Mouse (Mus musculus) intestine, postnatal 0 days (tissue): ENCODE measurements around the gene Col1a2. TPM values are rescaled to one million over a fixed set of nuclear protein-coding genes. Genes with fewer than 3 reads are reported as not detected.
A peak's percentile ranks its signal among the peaks of the same experiment; 100 is the strongest.

Experiments used
- ATAC-seq: fragments of 200-750 bp; cut with Nextera tagmentation; 2 replicates; pipeline ENCODE4 v1.8.0; 2017; ENCODE audit warnings: mild to moderate bottlenecking, moderate TSS enrichment, moderate library complexity
- H3K27ac ChIP-seq: fragments of 300-500 bp; sonication (generic); 2 replicates; pipeline ENCODE4 v1.5.1; 2014; ENCODE audit warnings: mild to moderate bottlenecking, low read depth, low read length, moderate library complexity
- H3K27me3 ChIP-seq: fragments of 300-500 bp; sonication (generic); replicated peaks from 2 replicates; pipeline ENCODE4 v1.6.1; 2014; ENCODE audit warnings: low read length, mixed read lengths; ENCODE audit not compliant: control insufficient read depth, insufficient read depth
- H3K36me3 ChIP-seq: fragments of 300-500 bp; sonication (generic); 2 replicates; pipeline ENCODE4 v1.6.1; 2014; ENCODE audit warnings: mild to moderate bottlenecking, moderate library complexity; ENCODE audit not compliant: control insufficient read depth, insufficient read depth
- H3K4me1 ChIP-seq: fragments of 300-500 bp; sonication (generic); replicated peaks from 2 replicates; pipeline ENCODE4 v1.6.1; 2014; ENCODE audit warnings: antibody characterized with exemption, low read length, mixed read lengths; ENCODE audit not compliant: control insufficient read depth, insufficient read depth
- H3K4me2 ChIP-seq: fragments of 300-500 bp; sonication (generic); replicated peaks from 2 replicates; pipeline ENCODE4 v1.6.1; 2014; ENCODE audit warnings: low read depth, mild to moderate bottlenecking, moderate library complexity
- H3K4me3 ChIP-seq: fragments of 300-500 bp; sonication (generic); 2 replicates; pipeline ENCODE4 v1.5.1; 2014; ENCODE audit warnings: low read depth, low read length
- H3K9ac ChIP-seq: fragments of 300-500 bp; sonication (generic); 2 replicates; pipeline ENCODE4 v1.6.1; 2014; ENCODE audit warnings: mild to moderate bottlenecking, low read depth, low read length
- H3K9me3 ChIP-seq: fragments of 300-500 bp; sonication (generic); 2 replicates; pipeline ENCODE4 v1.6.1; 2016; ENCODE audit warnings: mixed run types; ENCODE audit not compliant: control insufficient read depth
- CTCF ChIP-seq: sonication (generic); IDR thresholded peaks from 2 replicates; pipeline ENCODE4 v1.5.1; 2016; ENCODE audit warnings: low read depth, mild to moderate bottlenecking, control low read depth, antibody characterized with exemption, moderate library complexity
- WGBS: fragments of 180-500 bp; shearing (Covaris S2); extraction: QIAGEN DNeasy Blood & Tissue Kit; methylation state at CpG from one replicate; pipeline ENCODE4 v1.1.7; 2014; 5-methylcytosine and 5-hydroxymethylcytosine counted together
- polyA plus RNA-seq: library from polyadenylated mRNA; unstranded; fragments of >200 nt; fragmentation: Nextera tagmentation; extraction: Ambion mirVana; gene quantifications from 2 replicates; pipeline ENCODE4 v1.2.1, GENCODE M21; 2015

Col1a2 gene
- polyA plus RNA-seq, 1 experiment from 2014 or later = 193 TPM

DNA sequence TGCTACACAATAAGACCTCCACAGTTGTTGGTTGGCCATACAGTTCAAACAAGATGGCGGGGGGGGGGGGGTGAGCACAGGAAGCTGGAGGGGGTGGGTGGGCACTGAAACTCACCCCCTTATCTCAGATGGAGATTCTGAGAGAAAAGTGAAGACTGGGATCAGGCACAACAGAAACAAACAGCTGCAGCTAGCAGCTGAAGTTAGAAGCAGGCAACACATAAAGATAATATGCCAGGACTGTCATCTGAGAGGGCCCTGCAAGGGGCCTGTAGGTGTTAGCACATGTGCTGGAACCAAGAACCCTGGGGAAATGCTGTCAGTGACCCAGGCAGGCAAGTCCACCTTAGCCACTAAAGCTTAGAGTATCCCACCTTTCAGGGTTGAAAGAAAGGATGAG, 8.2 kb upstream of the Col1a2 start:
- Histone ChIP-seq H3K36me3 (no peaks in the 10 kb centered on the region), H3K4me3 (no peak overlapping the region), H3K27me3 (no peaks in the 10 kb centered on the region), H3K9ac (no peak overlapping the region), H3K9me3 (no peaks in the 10 kb centered on the region), H3K4me1 (no peaks in the 10 kb centered on the region), H3K27ac (no peak overlapping the region), H3K4me2 (no peak overlapping the region)
- no peak for ATAC-seq
- TF ChIP-seq CTCF = no peak
- WGBS = 44% methylated on average over 1 of the region's 1 CpGs

DNA sequence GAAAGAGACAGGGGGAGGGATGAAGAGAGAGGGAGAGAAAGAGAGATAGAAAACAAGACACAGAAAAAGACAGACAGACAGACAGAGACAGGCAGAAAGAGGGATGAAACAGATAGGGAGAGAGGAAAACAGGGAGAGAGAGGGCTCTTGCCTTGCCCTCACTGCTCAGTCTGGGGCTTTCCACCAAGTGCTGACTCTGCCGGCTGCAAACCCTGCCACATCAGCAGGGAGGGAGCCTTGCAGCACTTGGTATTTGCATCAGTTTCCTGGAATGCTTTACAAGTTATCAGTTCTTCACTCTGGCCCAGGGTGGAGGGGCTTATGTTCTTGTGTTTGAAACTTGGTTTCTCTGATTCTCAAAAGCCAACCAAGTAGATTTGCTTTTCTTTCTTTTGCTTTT, 1.5 kb upstream of the Col1a2 start:
- Histone ChIP-seq H3K4me1 (no peaks in the 10 kb centered on the region), H3K4me2 (no peak overlapping the region), H3K9me3 (no peaks in the 10 kb centered on the region), H3K27me3 (0 out of 2 replicates have a peak, but pooled peaks cover 3% of the 10 kb centered on the region), H3K4me3 (no peak overlapping the region), H3K27ac (no peak overlapping the region), H3K36me3 (no peaks in the 10 kb centered on the region), H3K9ac (no peak overlapping the region)
- TF ChIP-seq CTCF = no peak
- ATAC-seq = no peak
- WGBS = 6% methylated on average over 1 of the region's 1 CpGs

DNA sequence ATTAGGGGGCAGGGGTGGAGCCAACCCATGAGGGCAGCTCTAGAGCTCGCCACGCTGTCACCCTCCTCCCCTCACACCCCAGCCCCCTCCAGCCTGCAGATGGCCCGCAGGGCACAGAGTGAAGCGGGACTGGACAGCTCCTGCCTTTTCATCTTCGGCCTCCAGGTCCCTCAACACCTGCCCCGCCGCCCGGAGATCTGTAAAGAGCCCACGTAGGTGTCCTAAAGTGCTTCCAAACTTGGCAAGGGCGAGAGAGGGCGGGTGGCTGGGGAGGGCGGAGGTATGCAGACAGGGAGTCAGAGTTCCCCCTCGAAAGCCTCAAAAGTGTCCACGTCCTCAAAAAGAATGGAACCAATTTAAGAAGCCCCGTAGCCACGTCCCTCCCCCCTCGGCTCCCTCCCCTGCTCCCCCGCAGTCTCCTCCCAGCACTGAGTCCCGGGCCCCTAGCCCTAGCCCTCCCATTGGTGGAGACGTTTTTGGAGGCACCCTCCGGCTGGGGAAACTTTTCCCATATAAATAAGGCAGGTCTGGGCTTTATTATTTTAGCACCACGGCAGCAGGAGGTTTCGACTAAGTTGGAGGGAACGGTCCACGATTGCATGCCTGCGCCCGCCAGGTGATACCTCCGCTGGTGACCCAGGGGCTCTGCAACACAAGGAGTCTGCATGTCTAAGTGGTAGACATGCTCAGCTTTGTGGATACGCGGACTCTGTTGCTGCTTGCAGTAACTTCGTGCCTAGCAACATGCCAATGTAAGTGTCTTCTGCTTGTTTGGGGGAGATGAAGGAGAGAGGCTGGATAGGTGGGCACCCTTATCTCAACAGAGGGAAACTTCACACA, 764 bp downstream of the Col1a2 start:
- Histone ChIP-seq H3K4me2 (peak overlapping the region; percentile 61), H3K27me3 (0 out of 2 replicates have a peak, but pooled peaks cover 3% of the 10 kb centered on the region), H3K4me1 (no peaks in the 10 kb centered on the region), H3K36me3 (no peaks in the 10 kb centered on the region), H3K9ac (peak overlapping the region; percentile 49; the same call in 1 of the 2 replicates), H3K9me3 (no peaks in the 10 kb centered on the region), H3K27ac (peak overlapping the region; percentile 55), H3K4me3 (peak overlapping the region; percentile 41)
- WGBS = 2% methylated on average over 29 of the region's 31 CpGs
- peak; percentile 63 for ATAC-seq
- TF ChIP-seq CTCF = 0 out of 2 replicates have a peak, but pooled peaks have one; percentile 4

DNA sequence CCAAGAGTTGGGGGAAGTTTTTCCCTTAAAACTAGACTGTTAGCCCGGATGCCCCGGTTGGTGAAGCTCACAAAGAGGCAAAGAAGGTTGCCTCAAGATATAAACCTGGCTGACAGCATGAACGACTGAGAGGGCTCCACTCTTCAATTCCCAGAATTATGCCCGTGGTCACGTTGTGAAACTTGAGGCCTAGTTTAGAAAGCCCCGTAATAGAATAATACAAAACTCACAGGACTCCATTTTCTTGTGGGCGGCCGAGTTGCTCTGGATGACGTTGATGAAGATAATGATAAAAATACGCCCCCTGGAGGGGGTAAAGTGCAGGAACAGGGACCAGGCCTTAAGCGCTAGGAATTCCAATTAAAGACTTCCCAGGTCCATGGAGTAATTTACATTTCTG, 1.5 kb downstream of the Col1a2 start:
- ATAC-seq = no peak
- Histone ChIP-seq H3K27ac (no peak overlapping the region), H3K9me3 (no peaks in the 10 kb centered on the region), H3K9ac (peak overlapping the region; percentile 49), H3K36me3 (no peaks in the 10 kb centered on the region), H3K4me1 (no peaks in the 10 kb centered on the region), H3K27me3 (0 out of 2 replicates have a peak, but pooled peaks cover 3% of the 10 kb centered on the region), H3K4me2 (peak overlapping the region; percentile 61), H3K4me3 (peak overlapping the region; percentile 41)
- WGBS = 20% methylated on average over 11 of the region's 11 CpGs
- TF ChIP-seq CTCF = peak; percentile 61

DNA sequence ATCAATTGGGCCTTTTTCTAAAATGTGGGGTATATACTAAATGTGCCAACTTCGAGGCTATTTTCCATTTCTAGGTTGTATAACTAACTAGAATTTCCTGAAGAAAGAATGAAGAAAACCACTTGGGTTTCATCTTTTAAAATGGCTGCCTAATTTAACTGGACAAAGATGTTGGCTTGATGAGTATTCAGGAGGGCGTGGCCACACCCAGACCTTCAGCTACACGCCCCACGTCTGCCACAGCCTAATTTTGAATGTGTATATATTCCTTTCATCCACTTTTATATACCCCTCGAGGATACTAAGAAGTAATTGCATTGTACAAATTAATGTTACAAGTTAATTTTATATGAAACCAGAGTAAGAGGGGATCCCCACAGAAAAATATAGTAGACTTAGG, 2.2 kb downstream of the Col1a2 start:
- peak overlapping the region; percentile 61 for H3K4me2 ChIP-seq
- no peak overlapping the region for H3K9ac ChIP-seq
- ATAC-seq = no peak
- no peak for TF ChIP-seq CTCF
- no peaks in the 10 kb centered on the region for H3K36me3 ChIP-seq
- 69% methylated on average over 5 of the region's 5 CpGs for WGBS
- H3K27ac ChIP-seq = no peak overlapping the region
- no peaks in the 10 kb centered on the region for H3K9me3 ChIP-seq
- no peaks in the 10 kb centered on the region for H3K4me1 ChIP-seq
- H3K4me3 ChIP-seq = peak overlapping the region; percentile 41
- 0 out of 2 replicates have a peak, but pooled peaks cover 3% of the 10 kb centered on the region for H3K27me3 ChIP-seq

DNA sequence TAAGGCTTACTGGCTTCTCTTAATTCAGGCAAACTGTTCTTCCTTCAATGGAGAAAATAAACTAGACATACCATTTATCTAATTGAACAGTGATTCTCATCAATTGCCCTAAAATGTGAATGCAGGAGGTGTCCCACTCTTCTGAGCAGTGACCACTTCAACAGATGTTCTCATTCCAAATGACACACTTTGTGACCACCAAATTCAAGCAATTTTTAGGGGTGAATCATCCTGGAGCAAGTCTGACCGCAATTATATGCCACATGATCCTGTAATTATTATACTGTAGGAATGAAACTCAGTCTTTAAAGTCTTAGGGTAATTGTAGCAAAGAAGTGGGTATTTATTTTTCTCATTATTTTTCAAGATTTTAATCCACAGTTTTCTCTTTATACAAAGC, 2.7 kb downstream of the Col1a2 start:
- ATAC-seq = no peak
- no peaks in the 10 kb centered on the region for H3K4me1 ChIP-seq
- H3K4me3 ChIP-seq = peak overlapping the region; percentile 41; the same call in 1 of the 2 replicates
- H3K9me3 ChIP-seq = no peaks in the 10 kb centered on the region
- H3K36me3 ChIP-seq = no peaks in the 10 kb centered on the region
- 0 out of 2 replicates have a peak, but pooled peaks cover 3% of the 10 kb centered on the region for H3K27me3 ChIP-seq
- TF ChIP-seq CTCF = no peak
- no peak overlapping the region for H3K9ac ChIP-seq
- peak overlapping the region; percentile 61 for H3K4me2 ChIP-seq
- WGBS = 73% methylated on average over 1 of the region's 1 CpGs
- no peak overlapping the region for H3K27ac ChIP-seq
